Mouse (Mus musculus) limb, embryonic 11.5 days (tissue): ENCODE measurements at regions not wholly inside any gene's neighbourhood (a gene's known extent, or its start where the extent isn't known, plus 50 kb on each side); places are given as distances from the start of the nearest gene placed in this dataset. TPM values are rescaled to one million over a fixed set of nuclear protein-coding genes. Genes with fewer than 3 reads are reported as not detected.

Source experiments
- microRNA-seq: library from miRNA; unstranded; fragments of <30 nt; microRNA quantifications from one replicate; pipeline ENCODE4, GENCODE M21; 2016

Small RNAs in the stretch of these regions (microRNA-seq; reads per million reads assigned to microRNA genes)
- gene Mir7094-1 (not detected), gene Mir7094-2 (not detected)
